In genomic region chr10:80260642-80261584, GRCm38 (mm10) we compare ENCODE assay signal across 8 mouse cellular contexts. TPM values are rescaled to one million over a fixed set of nuclear protein-coding genes. Genes with fewer than 3 reads are reported as not detected.
A peak's percentile ranks its signal among the peaks of the same experiment; 100 is the strongest.
DNase-seq lines count a peak whose midpoint lies in the region; ATAC-seq lines count a peak whose summit lies in the region.

TSS of gene Gamt (minus strand) at chr10:80261012.
TSS of gene Dazap1 (plus strand) at chr10:80261486.

- H3K4me3 ChIP-seq in hindbrain, embryonic 16.5 days (ENCODE audit: low read length) = peak within 1 kb of the TSS; percentile 47
- peak within 1 kb of the TSS; percentile 54 for H3K4me3 ChIP-seq in macrophage (ENCODE audit: inconsistent target)

- H3K4me2 ChIP-seq in hindbrain, embryonic 16.5 days (ENCODE audit: low read length) = peak within 1 kb of the TSS; percentile 91

- H3K27me3 ChIP-seq in hindbrain, embryonic 16.5 days (replicated peaks; ENCODE audit: control insufficient read depth, insufficient read depth, low read length) = no peaks in the 10 kb centered on the region

- peaks cover 26% of the 10 kb centered on the region for H3K4me1 ChIP-seq in hindbrain, embryonic 16.5 days (ENCODE audit: control insufficient read depth, insufficient read depth, low read depth, low read length)

- peaks cover 18% of the 10 kb centered on the region for H3K79me2 ChIP-seq in macrophage (ENCODE audit: inconsistent target)

- H3K9me3 ChIP-seq in hindbrain, embryonic 16.5 days (ENCODE audit: control insufficient read depth, low read length) = no peaks in the 10 kb centered on the region

- ATAC-seq in hindbrain, embryonic 16.5 days = peak; percentile 85

- peak within 1 kb of the TSS; percentile 85 for H3K27ac ChIP-seq in hindbrain, embryonic 16.5 days (ENCODE audit: low read depth, low read length)
- peak within 1 kb of the TSS; percentile 91 for H3K27ac ChIP-seq in macrophage

- H3K9ac ChIP-seq in hindbrain, embryonic 16.5 days (ENCODE audit: low read depth, low read length) = peak within 1 kb of the TSS; percentile 76

- WGBS in hindbrain, embryonic 16.5 days = under 1% methylated on average over 49 of the region's 49 CpGs
- WGBS in macrophage (ENCODE audit: missing documents) = under 1% methylated on average over 49 of the region's 49 CpGs

- DNase-seq in WW6 (ENCODE audit: low read depth, low spot score) = peak; percentile 87
- peak; percentile 82 to 96 for DNase-seq in cerebellum, postnatal 4 days (ENCODE audit: low spot score in 2 of 2)
- peak; percentile 97 for DNase-seq in gastrocnemius, adult 18-20 months (ENCODE audit: low spot score)
- peak; percentile 89 to 91 for DNase-seq in left cerebral cortex, adult 18-20 months (ENCODE audit: low spot score in 2 of 2)
- peak; percentile 93 for DNase-seq in right cerebral cortex, adult 18-20 months
- DNase-seq in urinary bladder, postnatal 10 days (ENCODE audit: low spot score) = peak; percentile 96

- peaks cover 16% of the 10 kb centered on the region for H3K36me3 ChIP-seq in hindbrain, embryonic 16.5 days (ENCODE audit: control insufficient read depth, insufficient read depth, low read length)
- H3K36me3 ChIP-seq in macrophage (ENCODE audit: inconsistent target) = peaks cover 27% of the 10 kb centered on the region

RNA-seq across cellular contexts. Expression of gene Gamt, which starts in this region (rescaled TPM):
- total RNA-seq in gastrocnemius, adult 18-20 months (2021) = 10 to 100 TPM; 27.4 to 28.7 TPM
- polyA plus RNA-seq in hindbrain, embryonic 16.5 days (2015; fragmentation: Nextera tagmentation; extraction: Ambion mirVana) = 31.8 and 32.6 TPM in 2 replicates
- total RNA-seq in left cerebral cortex, adult 18-20 months (2021) = 10 to 100 TPM; 16.2 to 21.2 TPM
- 1 to 10 TPM in 18 of 26 experiments, not detected in 8; 1.1 to 7.6 (median 3.6) TPM for total RNA-seq in macrophage (2018; cell fraction: chromatin; rRNA removed)
- 10 to 100 TPM in 23 of 26 experiments, 1 to 10 TPM in 3; 8.8 to 18.0 (median 12.7) TPM for total RNA-seq in macrophage (2018; cell fraction: cytosol; rRNA removed)
- total RNA-seq in macrophage (2018; cell fraction: nucleus; rRNA removed) = 10 to 100 TPM in 1 of 26 experiments, 1 to 10 TPM in 25; 1.3 to 11.7 (median 3.4) TPM
- polyA plus RNA-seq in macrophage (2018) = 8.2 to 24.0 TPM (median 13.8 TPM) in 3 replicates

RNA-seq across cellular contexts. Expression of gene Dazap1, which starts in this region (rescaled TPM):
- 10 to 100 TPM; 34.2 to 38.8 TPM for total RNA-seq in gastrocnemius, adult 18-20 months (2021)
- 38.4 and 38.5 TPM in 2 replicates for polyA plus RNA-seq in hindbrain, embryonic 16.5 days (2015; fragmentation: Nextera tagmentation; extraction: Ambion mirVana)
- 10 to 100 TPM; 75.6 to 81.7 TPM for total RNA-seq in left cerebral cortex, adult 18-20 months (2021)
- total RNA-seq in macrophage (2018; cell fraction: chromatin; rRNA removed) = 100 to 1,000 TPM; 101 to 504 (median 250) TPM
- 10 to 100 TPM; 46.4 to 81.7 (median 59.2) TPM for total RNA-seq in macrophage (2018; cell fraction: cytosol; rRNA removed)
- total RNA-seq in macrophage (2018; cell fraction: nucleus; rRNA removed) = 100 to 1,000 TPM in 19 of 26 experiments, 10 to 100 TPM in 7; 65.7 to 287 (median 127) TPM
- 75.1 to 96.3 TPM (median 76.2 TPM) in 3 replicates for polyA plus RNA-seq in macrophage (2018)

Comparison
In these comparisons a context has a peak if more than half of its experiments do, and no peak if none do; other contexts are left out.
1. Peak in every context shown above with its lines: DNase-seq, ATAC-seq, H3K4me3 ChIP-seq and H3K27ac ChIP-seq.